Mouse (Mus musculus): ENCODE measurements around the gene 4930452B06Rik.

DNA sequence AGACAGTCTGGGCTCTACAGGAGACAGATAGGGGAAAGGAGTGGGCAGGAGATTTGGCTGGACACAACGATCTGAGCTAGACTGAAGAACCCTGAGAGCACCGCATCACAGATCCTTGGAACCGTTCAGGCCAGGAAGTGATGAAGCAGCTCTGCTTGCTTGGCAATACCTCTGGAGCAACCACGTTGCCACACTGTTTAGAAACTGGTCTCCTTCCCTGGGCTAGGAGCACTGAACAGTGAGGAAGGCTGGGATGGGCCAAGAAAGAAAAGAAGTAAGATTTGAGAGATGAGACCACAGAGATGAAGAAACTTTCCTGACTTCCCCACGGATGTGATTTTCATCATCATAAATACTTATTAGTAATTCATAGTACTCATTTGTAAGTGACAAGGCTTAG, 45.5 kb downstream of the 4930452B06Rik start:
- TF ChIP-seq CTCF (conservative IDR thresholded peaks at IDR 0.05; ENCODE audit: low read length): no peak
- no peak for TF ChIP-seq POU5F1 (IDR thresholded peaks at IDR 0.05; ENCODE audit: borderline replicate concordance, low read length)

All from E14TG2a.4 (cell line).